Comparison of ENCODE assay signal across 15 mouse cellular contexts in genomic region chr15:78895741-78896140, GRCm38 (mm10). TPM values are rescaled to one million over a fixed set of nuclear protein-coding genes. Genes with fewer than 3 reads are reported as not detected.
DNase-seq lines count a peak whose midpoint lies in the region; ATAC-seq and TF ChIP-seq lines count a peak whose summit lies in the region.
"Had no signal": no experiment of that assay in that cellular context is flagged by ENCODE, and none has a peak within 500 bp of the region (broad histone marks: within the 10 kb centered on the region; RNA-seq: fewer than 3 reads in every experiment).

No protein-coding gene starts in this region.

- no peak for TF ChIP-seq POLR2A in kidney, adult 2 months (IDR thresholded peaks at IDR 0.05; ENCODE audit: low read depth, low read length)

- no peak overlapping the region for H3K4me3 ChIP-seq in kidney, adult 2 months (ENCODE audit: insufficient read depth, low read depth, low read length)
- no peak overlapping the region for H3K4me3 ChIP-seq in kidney, embryonic 16.5 days (ENCODE audit: low read length)
- H3K4me3 ChIP-seq in ES-E14 (ENCODE audit: insufficient read depth in 1 of 2, low read depth in 1 of 2, low read length in 2 of 2, poor library complexity in 1 of 2, severe bottlenecking in 1 of 2): no peak overlapping the region
- no peak overlapping the region for H3K4me3 ChIP-seq in embryonic facial prominence, embryonic 15.5 days (replicated peaks)
- H3K4me3 ChIP-seq in megakaryocyte, embryonic 14.5 days (replicated peaks): peak overlapping the region; percentile 91
- H3K4me3 ChIP-seq: lung, embryonic 15.5 days had no signal

- H3K36me3 ChIP-seq in kidney, adult 2 months (ENCODE audit: control insufficient read depth, insufficient read depth, low read length): no peaks in the 10 kb centered on the region
- H3K36me3 ChIP-seq in kidney, embryonic 16.5 days (ENCODE audit: insufficient read depth, low read length): peaks cover 22% of the 10 kb centered on the region
- H3K36me3 ChIP-seq in ES-E14 (ENCODE audit: control insufficient read depth, insufficient read depth, low read length, poor library complexity, severe bottlenecking): peaks cover 29% of the 10 kb centered on the region
- peaks cover 34% of the 10 kb centered on the region for H3K36me3 ChIP-seq in embryonic facial prominence, embryonic 15.5 days
- peaks cover 64% of the 10 kb centered on the region for H3K36me3 ChIP-seq in megakaryocyte, embryonic 14.5 days (replicated peaks; ENCODE audit: low read length)

- H3K9ac ChIP-seq in kidney, embryonic 16.5 days (replicated peaks; ENCODE audit: low read length): no peak overlapping the region
- no peak overlapping the region for H3K9ac ChIP-seq in ES-E14 (ENCODE audit: insufficient read depth, low read depth, low read length, poor library complexity, severe bottlenecking)
- H3K9ac ChIP-seq in embryonic facial prominence, embryonic 15.5 days: no peak overlapping the region
- H3K9ac ChIP-seq: lung, embryonic 15.5 days had no signal

- H3K27ac ChIP-seq in kidney, adult 2 months (ENCODE audit: insufficient read depth, low read depth, low read length): 0 out of 2 replicates have a peak overlapping the region, but pooled peaks have one; percentile 5
- no peak overlapping the region for H3K27ac ChIP-seq in kidney, embryonic 16.5 days (ENCODE audit: low read length)
- H3K27ac ChIP-seq in ES-E14 (ENCODE audit: insufficient read depth, low read depth, low read length, poor library complexity, severe bottlenecking): peak overlapping the region; percentile 45
- peak overlapping the region; percentile 39; the same call in 1 of the 2 replicates for H3K27ac ChIP-seq in embryonic facial prominence, embryonic 15.5 days (replicated peaks)
- H3K27ac ChIP-seq: lung, embryonic 15.5 days had no signal

- no peak for DNase-seq in kidney, adult 2 months
- no peak for DNase-seq in ES-E14 (ENCODE audit: low read depth, low spot score)
- no peak for DNase-seq in left cerebral cortex, adult 8-10 months (ENCODE audit: low spot score in 2 of 2)
- DNase-seq in adrenal gland, postnatal 4 days (ENCODE audit: low spot score in 2 of 2): no peak
- no peak for DNase-seq in embryo, embryonic 9.5 days (ENCODE audit: extremely low spot score)
- DNase-seq: adrenal gland, postnatal 36 days; cerebellum, postnatal 25 days; gastrocnemius, postnatal 10 days; right cerebral cortex, adult 18-20 months had no signal

- TF ChIP-seq CTCF in kidney, adult 2 months (conservative IDR thresholded peaks at IDR 0.05; ENCODE audit: insufficient read depth, insufficient read length, low read depth, low read length): no peak

- in situ Hi-C loops in ES-E14 (cut with MboI; ENCODE audit: low sequenced_read_pairs in 2 of 2, unreplicated experiment in 2 of 2): no loop called here

- H3K9me3 ChIP-seq in kidney, embryonic 16.5 days (ENCODE audit: low read length): no peaks in the 10 kb centered on the region
- H3K9me3 ChIP-seq in ES-E14 (ENCODE audit: control insufficient read depth, insufficient read depth, low read depth, low read length): no peaks in the 10 kb centered on the region
- H3K9me3 ChIP-seq in embryonic facial prominence, embryonic 15.5 days (replicated peaks): no peaks in the 10 kb centered on the region
- no peaks in the 10 kb centered on the region for H3K9me3 ChIP-seq in megakaryocyte, embryonic 14.5 days
- H3K9me3 ChIP-seq: lung, embryonic 15.5 days had no signal

- no peaks in the 10 kb centered on the region for H3K27me3 ChIP-seq in kidney, adult 2 months (replicated peaks; ENCODE audit: control insufficient read depth, insufficient read depth, low read length)
- H3K27me3 ChIP-seq in kidney, embryonic 16.5 days (ENCODE audit: insufficient read depth, low read length): no peaks in the 10 kb centered on the region
- H3K27me3 ChIP-seq in embryonic facial prominence, embryonic 15.5 days: no peaks in the 10 kb centered on the region
- H3K27me3 ChIP-seq in megakaryocyte, embryonic 14.5 days (replicated peaks): no peaks in the 10 kb centered on the region
- H3K27me3 ChIP-seq: lung, embryonic 15.5 days had no signal

- H3K4me2 ChIP-seq in kidney, embryonic 16.5 days (replicated peaks; ENCODE audit: low read depth, low read length): no peak overlapping the region
- no peak overlapping the region for H3K4me2 ChIP-seq in embryonic facial prominence, embryonic 15.5 days (replicated peaks)
- H3K4me2 ChIP-seq: lung, embryonic 15.5 days had no signal

- no peak for ATAC-seq in kidney, embryonic 16.5 days (ENCODE audit: low FRiP score, low TSS enrichment)
- no peak for ATAC-seq in embryonic facial prominence, embryonic 15.5 days (ENCODE audit: insufficient number of reproducible peaks, low FRiP score, low TSS enrichment, low read depth)

- WGBS in kidney, adult 2 months: 67% methylated on average over 2 of the region's 2 CpGs
- WGBS in kidney, embryonic 16.5 days: 84% methylated on average over 2 of the region's 2 CpGs
- 76% methylated on average over 2 of the region's 2 CpGs for WGBS in embryonic facial prominence, embryonic 15.5 days

- H3K4me1 ChIP-seq in kidney, adult 2 months (ENCODE audit: control insufficient read depth, insufficient read depth, low read length): no peaks in the 10 kb centered on the region
- H3K4me1 ChIP-seq in kidney, embryonic 16.5 days (ENCODE audit: insufficient read depth, low read length): peaks cover 68% of the 10 kb centered on the region
- peaks cover 13 to 38% of the 10 kb centered on the region in 2 experiments for H3K4me1 ChIP-seq in ES-E14 (ENCODE audit: control insufficient read depth in 2 of 2, insufficient read depth in 2 of 2, low read length in 2 of 2, poor library complexity in 1 of 2)
- H3K4me1 ChIP-seq in embryonic facial prominence, embryonic 15.5 days: peaks cover 63% of the 10 kb centered on the region
- peaks cover 88% of the 10 kb centered on the region for H3K4me1 ChIP-seq in megakaryocyte, embryonic 14.5 days

TF ChIP-seq in ES-E14, 5 proteins besides CTCF, POLR2A, EP300 and RAD21:
- TF ChIP-seq MAFK (IDR thresholded peaks at IDR 0.05; ENCODE audit: insufficient read depth, low read depth, low read length) (no peak), ZNF384 (IDR thresholded peaks at IDR 0.05; ENCODE audit: low read depth, low read length) (no peak), CHD2 (IDR thresholded peaks at IDR 0.05; ENCODE audit: low read depth, low read length) (no peak), HCFC1 (IDR thresholded peaks at IDR 0.05; ENCODE audit: borderline replicate concordance, insufficient read depth, low read length) (no peak), ZC3H11A (IDR thresholded peaks at IDR 0.05; ENCODE audit: borderline replicate concordance, low read depth, low read length) (no peak)

RNA-seq across cellular contexts. Expression of gene Gm49510, which starts 3.7 kb away (rescaled TPM):
- 0.03 TPM in 1 of 2 replicates, not detected in the other for polyA plus RNA-seq in kidney, adult 2 months (2012; rRNA removed)
- 0.37 and 0.70 TPM in 2 replicates for polyA plus RNA-seq in kidney, embryonic 16.5 days (2015; fragmentation: Nextera tagmentation; extraction: Ambion mirVana)
- total RNA-seq in ES-E14 (2012; rRNA removed): 0.11 TPM in 1 of 2 replicates, not detected in the other
- 0.71 and 0.85 TPM in 2 replicates for polyA plus RNA-seq in embryonic facial prominence, embryonic 15.5 days (2015; fragmentation: Nextera tagmentation; extraction: Ambion mirVana)
- 2.9 and 8.0 TPM in 2 replicates for polyA plus RNA-seq in megakaryocyte, embryonic 14.5 days (2012; ENCODE audit: insufficient read depth, low replicate concordance)
- total RNA-seq in left cerebral cortex, adult 8-10 months (2022): under 1 TPM in 2 of 4 experiments, not detected in 2; 0.36 to 0.46 TPM
- total RNA-seq in adrenal gland, postnatal 4 days (2021): not detected
- total RNA-seq: adrenal gland, postnatal 36 days; gastrocnemius, postnatal 10 days; layer of hippocampus, postnatal 10 days had no signal
- polyA plus RNA-seq: inflammation-experienced regulatory T-cells, adult 6 months had no signal

RNA-seq across cellular contexts. Expression of gene Sh3bp1, which starts 3.8 kb away (rescaled TPM):
- 26.2 and 30.0 TPM in 2 replicates for polyA plus RNA-seq in kidney, adult 2 months (2012; rRNA removed)
- 33.1 and 41.0 TPM in 2 replicates for polyA plus RNA-seq in kidney, embryonic 16.5 days (2015; fragmentation: Nextera tagmentation; extraction: Ambion mirVana)
- 10.5 and 17.3 TPM in 2 replicates for total RNA-seq in ES-E14 (2012; rRNA removed)
- 56.7 and 68.1 TPM in 2 replicates for polyA plus RNA-seq in embryonic facial prominence, embryonic 15.5 days (2015; fragmentation: Nextera tagmentation; extraction: Ambion mirVana)
- polyA plus RNA-seq in megakaryocyte, embryonic 14.5 days (2012; ENCODE audit: insufficient read depth, low replicate concordance): 1,441 and 3,817 TPM in 2 replicates
- total RNA-seq in left cerebral cortex, adult 8-10 months (2022): 10 to 100 TPM; 26.2 to 38.6 (median 32.2) TPM
- total RNA-seq in adrenal gland, postnatal 4 days (2021): 10 to 100 TPM; 25.3 to 26.0 TPM

RNA-seq across cellular contexts. Expression of gene Pdxp, which starts 18.0 kb away (rescaled TPM):
- 1.7 and 1.9 TPM in 2 replicates for polyA plus RNA-seq in kidney, adult 2 months (2012; rRNA removed)
- 11.7 and 12.0 TPM in 2 replicates for polyA plus RNA-seq in kidney, embryonic 16.5 days (2015; fragmentation: Nextera tagmentation; extraction: Ambion mirVana)
- 15.8 and 19.7 TPM in 2 replicates for total RNA-seq in ES-E14 (2012; rRNA removed)
- 17.3 and 19.9 TPM in 2 replicates for polyA plus RNA-seq in embryonic facial prominence, embryonic 15.5 days (2015; fragmentation: Nextera tagmentation; extraction: Ambion mirVana)
- polyA plus RNA-seq in megakaryocyte, embryonic 14.5 days (2012; ENCODE audit: insufficient read depth, low replicate concordance): 8.6 and 29.8 TPM in 2 replicates
- total RNA-seq in left cerebral cortex, adult 8-10 months (2022): 100 to 1,000 TPM; 157 to 176 (median 166) TPM
- 1 to 10 TPM; 9.8 to 9.9 TPM for total RNA-seq in adrenal gland, postnatal 4 days (2021)

RNA-seq across cellular contexts. Expression of gene Gga1, which starts 18.8 kb away (rescaled TPM):
- 56.5 and 68.1 TPM in 2 replicates for polyA plus RNA-seq in kidney, adult 2 months (2012; rRNA removed)
- polyA plus RNA-seq in kidney, embryonic 16.5 days (2015; fragmentation: Nextera tagmentation; extraction: Ambion mirVana): 54.7 and 61.9 TPM in 2 replicates
- total RNA-seq in ES-E14 (2012; rRNA removed): 18.4 and 23.3 TPM in 2 replicates
- 56.0 and 62.0 TPM in 2 replicates for polyA plus RNA-seq in embryonic facial prominence, embryonic 15.5 days (2015; fragmentation: Nextera tagmentation; extraction: Ambion mirVana)
- 198 and 388 TPM in 2 replicates for polyA plus RNA-seq in megakaryocyte, embryonic 14.5 days (2012; ENCODE audit: insufficient read depth, low replicate concordance)
- 10 to 100 TPM; 53.5 to 64.7 (median 57.6) TPM for total RNA-seq in left cerebral cortex, adult 8-10 months (2022)
- 10 to 100 TPM; 58.8 to 65.5 TPM for total RNA-seq in adrenal gland, postnatal 4 days (2021)

RNA-seq across cellular contexts. Expression of gene Lgals1, which starts 30.8 kb away (rescaled TPM):
- polyA plus RNA-seq in kidney, adult 2 months (2012; rRNA removed): 310 and 318 TPM in 2 replicates
- 659 and 673 TPM in 2 replicates for polyA plus RNA-seq in kidney, embryonic 16.5 days (2015; fragmentation: Nextera tagmentation; extraction: Ambion mirVana)
- 541 and 1,081 TPM in 2 replicates for total RNA-seq in ES-E14 (2012; rRNA removed)
- 2,635 and 2,725 TPM in 2 replicates for polyA plus RNA-seq in embryonic facial prominence, embryonic 15.5 days (2015; fragmentation: Nextera tagmentation; extraction: Ambion mirVana)
- 75.3 and 689 TPM in 2 replicates for polyA plus RNA-seq in megakaryocyte, embryonic 14.5 days (2012; ENCODE audit: insufficient read depth, low replicate concordance)
- 10 to 100 TPM; 19.2 to 31.4 (median 26.5) TPM for total RNA-seq in left cerebral cortex, adult 8-10 months (2022)
- total RNA-seq in adrenal gland, postnatal 4 days (2021): 100 to 1,000 TPM; 382 to 438 TPM

Comparison
In these comparisons a context has a peak if more than half of its experiments do, and no peak if none do; other contexts are left out.
1. RNA of gene Sh3bp1, which starts 3.8 kb away (polyA plus RNA-seq): 1,441 to 3,817 TPM in megakaryocyte, embryonic 14.5 days; 56.7 to 68.1 TPM in embryonic facial prominence, embryonic 15.5 days, 33.1 to 41.0 TPM in kidney, embryonic 16.5 days and 26.2 to 30.0 TPM in kidney, adult 2 months; every median in the first group is over 10 times any median in the second.